Mouse (Mus musculus) lung, postnatal 0 days (tissue): ENCODE data around the gene Tmc7. TPM values are rescaled to one million over a fixed set of nuclear protein-coding genes. Genes with fewer than 3 reads are reported as not detected.

Source experiments
- ATAC-seq: fragments of 200-750 bp; cut with Nextera tagmentation; 2 replicates; pipeline ENCODE4 v1.8.0; 2017; ENCODE audit warnings: moderate library complexity
- DNase-seq: peaks from one replicate; pipeline ENCODE4 v3.0.0-alpha.2; 2016; ENCODE audit warnings: low spot score
- H3K27ac ChIP-seq: fragments of 300-500 bp; sonication (generic); 2 replicates; pipeline ENCODE4 v1.5.1; 2014; ENCODE audit warnings: antibody characterized with exemption, mild to moderate bottlenecking, low read length, mixed read lengths
- H3K27me3 ChIP-seq: fragments of 300-500 bp; sonication (generic); replicated peaks from 2 replicates; pipeline ENCODE4 v1.6.1; 2014; ENCODE audit warnings: low read length, mixed read lengths; ENCODE audit not compliant: insufficient read depth
- H3K36me3 ChIP-seq: fragments of 300-500 bp; sonication (generic); 2 replicates; pipeline ENCODE4 v1.6.1; 2014; ENCODE audit warnings: low read length, mixed read lengths; ENCODE audit not compliant: insufficient read depth
- H3K4me1 ChIP-seq: fragments of 300-500 bp; sonication (generic); 2 replicates; pipeline ENCODE4 v1.6.1; 2014; ENCODE audit warnings: antibody characterized with exemption, low read depth, low read length, mixed read lengths; ENCODE audit not compliant: insufficient read depth
- H3K4me2 ChIP-seq: fragments of 300-500 bp; sonication (generic); replicated peaks from 2 replicates; pipeline ENCODE4 v1.6.1; 2014; ENCODE audit warnings: low read depth, mild to moderate bottlenecking, low read length, moderate library complexity, mixed read lengths
- H3K4me3 ChIP-seq: fragments of 300-500 bp; sonication (generic); 2 replicates; pipeline ENCODE4 v1.5.1; 2014; ENCODE audit warnings: low read depth, low read length
- H3K9ac ChIP-seq: fragments of 300-500 bp; sonication (generic); replicated peaks from 2 replicates; pipeline ENCODE4 v1.6.1; 2014; ENCODE audit warnings: low read depth, mild to moderate bottlenecking
- H3K9me3 ChIP-seq: fragments of 300-500 bp; sonication (generic); 2 replicates; pipeline ENCODE4 v1.6.1; 2016; ENCODE audit warnings: low read length, mixed read lengths
- CTCF ChIP-seq: IDR thresholded peaks from 2 replicates; pipeline ENCODE4 v1.5.1; 2016; ENCODE audit warnings: antibody characterized with exemption, mild to moderate bottlenecking
- EP300 ChIP-seq: IDR thresholded peaks from 2 replicates; pipeline ENCODE4 v1.6.1; 2016; ENCODE audit warnings: antibody characterized with exemption, mild to moderate bottlenecking, control low read depth
- WGBS: fragments of 180-500 bp; shearing (Covaris S2); extraction: QIAGEN DNeasy Blood & Tissue Kit; methylation state at CpG from one replicate; pipeline ENCODE4 v1.1.7; 2014; 5-methylcytosine and 5-hydroxymethylcytosine counted together
- polyA plus RNA-seq: library from polyadenylated mRNA; unstranded; fragments of >200 nt; fragmentation: Nextera tagmentation; extraction: Ambion mirVana; gene quantifications from 2 replicates; pipeline ENCODE4 v1.2.1, GENCODE M21; 2015

Gene Tmc7
- polyA plus RNA-seq, 1 experiment from 2014 or later: 2.4 TPM

DNA sequence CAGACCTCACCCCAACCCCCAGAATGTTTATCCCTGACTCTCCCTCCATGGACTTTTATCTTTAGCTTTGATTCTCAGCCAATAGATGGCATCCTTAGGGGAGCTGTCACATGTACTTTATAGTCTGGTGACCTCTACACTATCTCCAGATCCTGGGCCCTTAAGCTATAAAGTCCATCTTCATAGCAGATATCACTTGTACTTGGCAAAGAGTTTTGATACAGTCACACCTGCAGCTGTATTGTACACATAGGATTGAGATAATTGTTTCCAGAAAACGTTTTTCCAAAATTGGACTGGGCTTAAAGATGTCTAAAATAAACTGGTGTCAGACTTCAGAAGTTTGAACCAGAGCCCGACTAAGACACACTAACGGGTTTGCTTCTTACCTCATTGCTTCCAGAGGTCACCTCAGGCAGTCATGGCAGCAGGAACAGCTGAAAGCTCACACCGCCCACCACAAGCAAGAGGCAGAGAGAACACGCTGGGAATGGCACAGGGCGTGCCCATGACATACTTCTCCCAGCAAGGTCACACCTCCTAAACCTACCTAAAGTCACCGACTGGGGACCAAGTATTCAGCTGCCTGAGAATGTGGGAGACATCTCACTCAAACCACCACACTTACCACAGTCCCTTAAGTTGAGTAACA, 84.6 kb downstream of the Tmc7 start:
- DNase-seq (no peak), ATAC-seq (no peak)
- no peaks in the 10 kb centered on the region for H3K27me3 ChIP-seq
- 41% methylated on average over 7 of the region's 7 CpGs for WGBS
- H3K4me1 ChIP-seq: no peaks in the 10 kb centered on the region
- no peak overlapping the region for H3K27ac ChIP-seq
- no peaks in the 10 kb centered on the region for H3K9me3 ChIP-seq
- H3K4me2 ChIP-seq: no peak overlapping the region
- no peak overlapping the region for H3K9ac ChIP-seq
- TF ChIP-seq CTCF (no peak), EP300 (no peak)
- H3K4me3 ChIP-seq: no peak overlapping the region
- H3K36me3 ChIP-seq: no peaks in the 10 kb centered on the region

DNA sequence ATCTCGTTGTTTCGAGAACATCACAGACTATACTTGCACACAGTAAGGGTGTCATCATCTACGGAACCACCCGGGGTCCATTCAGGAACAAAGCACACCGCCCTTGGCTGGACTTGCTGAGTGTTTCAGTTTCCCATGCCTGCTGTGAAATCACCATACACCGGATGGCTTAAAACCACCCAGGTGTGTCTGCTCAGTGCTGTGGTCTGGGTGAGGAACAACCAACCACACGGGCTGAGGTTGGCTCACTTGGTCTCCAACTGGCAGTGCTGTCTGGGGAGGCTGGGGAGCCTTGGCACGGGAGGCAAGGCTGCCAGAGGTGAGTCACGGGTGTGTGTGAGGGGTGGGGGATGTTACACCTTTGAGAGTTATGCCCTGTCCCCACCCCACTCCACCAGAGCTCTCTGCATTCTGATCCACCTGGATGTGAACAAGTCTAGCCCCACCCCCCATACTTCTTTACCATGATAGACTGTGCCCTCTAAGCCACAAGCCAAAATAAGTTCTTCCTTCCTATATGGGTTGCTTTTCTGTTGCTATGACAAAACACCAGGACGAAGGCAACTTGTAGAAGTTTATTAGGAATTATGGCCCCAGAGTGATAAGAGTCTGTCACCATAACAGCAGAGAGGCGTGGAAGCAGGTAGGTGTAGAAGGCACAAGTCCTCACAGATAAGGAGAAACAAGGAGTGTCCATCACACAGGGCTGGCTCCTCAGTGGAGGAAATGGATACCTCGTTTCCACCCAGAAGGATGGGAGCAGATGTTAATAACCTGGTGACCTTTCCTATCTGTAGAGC, 85.4 kb downstream of the Tmc7 start:
- WGBS: 70% methylated on average over 12 of the region's 12 CpGs
- peak; percentile 37 for DNase-seq
- Histone ChIP-seq H3K4me2 (no peak overlapping the region), H3K4me1 (no peaks in the 10 kb centered on the region), H3K27me3 (no peaks in the 10 kb centered on the region), H3K4me3 (no peak overlapping the region), H3K27ac (no peak overlapping the region), H3K36me3 (no peaks in the 10 kb centered on the region), H3K9ac (no peak overlapping the region), H3K9me3 (no peaks in the 10 kb centered on the region)
- TF ChIP-seq CTCF: no peak
- TF ChIP-seq EP300: 0 out of 2 replicates have a peak, but pooled peaks have one; percentile 37
- ATAC-seq: peak; percentile 76

GRCm38 (mm10) chr7:118494892-118495579, 89.5 kb downstream of the Tmc7 start:
- Histone ChIP-seq H3K27me3 (no peaks in the 10 kb centered on the region), H3K4me2 (no peak overlapping the region), H3K9me3 (no peaks in the 10 kb centered on the region), H3K4me3 (no peak overlapping the region), H3K4me1 (peaks cover 8% of the 10 kb centered on the region; the same call in 1 of the 2 replicates), H3K27ac (peak overlapping the region; percentile 57; the same call in 1 of the 2 replicates), H3K9ac (no peak overlapping the region), H3K36me3 (no peaks in the 10 kb centered on the region)
- TF ChIP-seq CTCF (no peak), EP300 (0 out of 2 replicates have a peak, but pooled peaks have one; percentile 17)
- no peak for ATAC-seq
- peak; percentile 30 for DNase-seq
- 63% methylated on average over 4 of the region's 4 CpGs for WGBS

DNA sequence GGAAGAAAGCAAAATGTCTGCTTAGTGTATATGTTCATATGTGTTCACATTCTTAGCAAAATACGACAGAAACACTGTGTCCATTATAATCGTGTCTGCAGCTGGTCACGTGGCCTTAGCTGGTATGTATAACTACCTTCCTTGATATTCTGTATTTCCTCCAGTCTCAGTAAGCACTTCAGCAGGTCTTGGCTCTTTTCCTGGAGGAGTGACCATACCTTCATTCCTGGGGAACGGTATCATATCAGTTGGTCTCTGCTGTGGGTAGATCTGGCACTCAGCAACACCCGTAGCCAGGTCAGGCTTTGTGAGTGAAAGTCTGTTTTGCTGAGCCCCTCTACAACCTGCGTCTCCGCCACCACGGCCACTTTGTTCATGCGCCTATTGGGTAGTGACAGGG, 90.6 kb downstream of the Tmc7 start:
- Histone ChIP-seq H3K4me3 (no peak overlapping the region), H3K27me3 (no peaks in the 10 kb centered on the region), H3K27ac (peak overlapping the region; percentile 57), H3K4me2 (no peak overlapping the region), H3K9ac (no peak overlapping the region), H3K4me1 (peaks cover 14% of the 10 kb centered on the region), H3K36me3 (no peaks in the 10 kb centered on the region; the same call in 1 of the 2 replicates), H3K9me3 (no peaks in the 10 kb centered on the region)
- 57% methylated on average over 9 of the region's 9 CpGs for WGBS
- peak; percentile 47 for ATAC-seq
- TF ChIP-seq EP300 (peak; percentile 71), CTCF (no peak)
- peak; percentile 77 for DNase-seq

DNA sequence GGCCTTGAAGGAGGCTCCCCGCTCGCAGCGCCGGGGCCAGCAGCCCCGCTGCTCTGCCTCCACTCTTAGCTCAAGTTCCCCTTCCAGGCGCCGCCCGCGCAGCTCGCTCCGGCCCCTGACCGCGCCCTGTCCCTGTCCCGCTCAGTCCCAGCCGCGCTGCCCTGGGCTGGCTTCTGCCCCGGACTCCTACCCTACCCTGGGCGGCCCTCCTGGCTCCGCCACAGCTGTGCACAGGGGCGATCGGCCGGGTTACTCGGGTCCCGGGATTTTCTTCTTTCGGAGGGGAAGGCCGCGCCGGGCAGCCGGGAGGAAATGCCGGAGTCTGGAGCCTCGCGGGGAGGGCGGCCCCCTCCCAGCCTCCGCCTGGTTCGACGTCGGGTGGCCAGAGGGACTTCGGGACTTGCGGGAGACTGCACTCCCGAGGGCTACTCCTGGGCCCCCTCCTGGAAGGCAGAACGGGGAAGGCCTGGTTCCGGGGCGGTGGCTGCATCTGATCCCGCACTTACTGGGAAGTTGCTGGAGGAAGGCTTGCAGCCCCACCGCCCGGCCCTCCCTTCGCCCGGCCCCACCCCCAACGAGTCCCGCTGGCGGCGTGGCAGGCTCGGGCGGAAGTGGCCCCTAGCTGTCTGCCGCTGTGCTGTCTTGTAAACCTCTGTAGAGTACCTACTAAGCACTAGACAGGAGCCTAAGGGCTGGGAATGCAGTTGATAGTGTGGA, 92.9 kb downstream of the Tmc7 start, which contains the start of gene Itpripl2:
TSS of gene Itpripl2 (minus strand) at position 545 of the 717 bp plus-strand sequence.
- peak; percentile 87 for ATAC-seq
- H3K27me3 ChIP-seq: no peaks in the 10 kb centered on the region

More for the DNA sequence above, 92.9 kb downstream of the Tmc7 start, which contains the start of gene Itpripl2:
- no peaks in the 10 kb centered on the region; the same call in 1 of the 2 replicates for H3K36me3 ChIP-seq
- peak within 1 kb of the TSS; percentile 97 for H3K27ac ChIP-seq
- DNase-seq: peak; percentile 95
- WGBS: under 1% methylated on average over 53 of the region's 55 CpGs
- peak within 1 kb of the TSS; percentile 99 for H3K9ac ChIP-seq
- peak; percentile 36 for TF ChIP-seq CTCF
- peak; percentile 60 for TF ChIP-seq EP300
- H3K4me3 ChIP-seq: peak within 1 kb of the TSS; percentile 70
- no peaks in the 10 kb centered on the region for H3K9me3 ChIP-seq
- H3K4me1 ChIP-seq: peaks cover 27% of the 10 kb centered on the region
- H3K4me2 ChIP-seq: peak within 1 kb of the TSS; percentile 83
